Mouse (Mus musculus) cerebellum, adult 2 months (tissue): ENCODE results near the gene Teddm1a. TPM values are rescaled to one million over a fixed set of nuclear protein-coding genes. Genes with fewer than 3 reads are reported as not detected.
A peak's percentile ranks its signal among the peaks of the same experiment; 100 is the strongest.

ENCODE experiments used
- DNase-seq, 2 experiments: peaks; one replicate each; pipeline ENCODE4 v3.0.0; 2021
- H3K27ac ChIP-seq: fragments of 200-500 bp; 2 replicates; pipeline ENCODE4 v1.5.1; 2012; ENCODE audit warnings: low read length, control low read depth, inconsistent platforms; ENCODE audit not compliant: insufficient read depth
- H3K27me3 ChIP-seq: fragments of 200-500 bp; 2 replicates; pipeline ENCODE4 v1.6.1; 2012; ENCODE audit warnings: inconsistent platforms, mild to moderate bottlenecking, low read length, moderate library complexity; ENCODE audit not compliant: control insufficient read depth, insufficient read depth
- H3K4me1 ChIP-seq: fragments of 200-500 bp; 2 replicates; pipeline ENCODE4 v1.6.1; 2011; ENCODE audit warnings: low read length; ENCODE audit not compliant: control insufficient read depth, insufficient read depth
- H3K4me3 ChIP-seq: fragments of 200-500 bp; replicated peaks from 2 replicates; pipeline ENCODE3; 2011; ENCODE audit warnings: mild to moderate bottlenecking, low read depth, low read length, control low read depth; ENCODE audit not compliant: insufficient read depth
- CTCF ChIP-seq: fragments of 200-500 bp; IDR thresholded peaks from 2 replicates; pipeline ENCODE4 v1.5.1; 2011; ENCODE audit warnings: low read depth, mild to moderate bottlenecking, control low read depth, low read length, moderate library complexity, borderline replicate concordance; ENCODE audit not compliant: insufficient read depth
- POLR2A ChIP-seq: fragments of 200-500 bp; IDR thresholded peaks from 2 replicates; pipeline ENCODE4 v1.6.1; 2011; ENCODE audit warnings: low read length, control low read depth, borderline replicate concordance; ENCODE audit not compliant: insufficient read depth
- WGBS: fragments of 180-500 bp; shearing (Covaris S2); methylation state at CpG from one replicate; pipeline ENCODE4 v1.1.7; 2018; 5-methylcytosine and 5-hydroxymethylcytosine counted together
- polyA plus RNA-seq: library from polyadenylated mRNA; depleted of rRNA; stranded (reverse); fragments of >200 nt; gene quantifications from 2 replicates; pipeline ENCODE4 v1.2.3, GENCODE M21; 2012

Gene Teddm1a
- polyA plus RNA-seq, 1 experiment = not detected

DNA sequence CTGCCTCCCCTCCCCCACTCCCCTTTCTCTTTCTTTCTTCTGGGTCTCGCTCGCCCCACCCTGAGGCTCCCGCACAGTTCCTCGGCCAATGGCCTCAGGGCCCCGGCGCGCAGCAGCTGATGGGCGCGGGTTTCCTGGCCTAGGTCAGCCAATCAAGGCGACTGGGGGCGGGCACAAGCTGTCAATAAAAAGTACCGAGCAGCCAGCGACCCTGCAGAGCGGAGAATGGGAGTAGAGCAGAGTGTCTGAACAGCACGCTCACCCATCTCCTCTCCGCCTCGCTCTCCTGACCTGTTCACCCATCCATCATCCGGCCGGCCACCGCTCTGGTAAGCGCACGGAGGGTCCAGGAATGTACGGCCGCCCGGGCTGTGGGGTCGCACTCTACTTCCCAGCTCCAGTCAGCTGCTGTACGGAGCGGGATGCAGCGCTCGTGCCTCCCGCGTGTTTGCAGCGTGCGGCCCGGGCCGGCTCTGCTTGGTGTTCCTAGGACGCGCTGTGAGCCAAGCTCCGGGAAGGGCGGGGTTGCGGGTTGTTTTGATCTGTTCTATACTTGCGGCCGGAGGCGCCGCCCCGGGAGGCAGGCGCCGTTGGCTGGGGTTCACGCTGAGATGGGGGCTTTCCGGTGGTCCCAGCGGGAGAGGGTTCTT is 8.3 kb downstream of the Teddm1a start, which contains the start of the genes Glul and Teddm2:
Gene Glul (plus strand): TSS at position 214 of the 650 bp plus-strand sequence.
Gene Teddm2 (minus strand): TSS at position 498 of the 650 bp plus-strand sequence.
- peak within 1 kb of the TSS; percentile 73 for H3K4me3 ChIP-seq
- H3K4me1 ChIP-seq = no peaks in the 10 kb centered on the region
- no peaks in the 10 kb centered on the region for H3K27me3 ChIP-seq
- DNase-seq = peak; percentile 93 to 96
- peak within 1 kb of the TSS; percentile 52 for H3K27ac ChIP-seq
- TF ChIP-seq CTCF (no peak), POLR2A (peak; percentile 99)
- under 1% methylated on average over 51 of the region's 51 CpGs for WGBS

DNA sequence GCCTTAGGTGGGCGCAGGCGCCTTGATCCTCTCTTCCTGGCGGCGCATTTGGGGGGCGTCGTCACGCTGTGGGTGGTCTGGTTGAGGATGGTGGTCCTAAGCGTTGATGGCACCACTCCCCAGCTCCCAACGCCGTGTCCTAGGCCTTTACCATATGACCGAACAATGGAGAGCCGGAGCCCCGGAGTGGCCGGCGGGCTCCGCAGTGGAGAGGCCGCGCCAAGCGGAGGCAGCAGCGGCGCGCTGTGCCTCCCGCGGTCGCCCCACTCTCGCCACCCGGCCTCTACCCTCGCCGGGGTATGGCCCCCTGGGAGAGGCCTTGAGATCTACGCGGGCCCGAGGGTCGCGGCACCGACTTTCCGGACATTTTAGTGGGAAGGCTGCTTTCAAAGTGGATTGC is 8.8 kb downstream of the Teddm1a start:
- no peak for TF ChIP-seq CTCF
- no peaks in the 10 kb centered on the region for H3K4me1 ChIP-seq
- H3K27ac ChIP-seq = peak overlapping the region; percentile 37
- under 1% methylated on average over 36 of the region's 36 CpGs for WGBS
- H3K27me3 ChIP-seq = no peaks in the 10 kb centered on the region
- no peak for DNase-seq
- peak overlapping the region; percentile 73 for H3K4me3 ChIP-seq

DNA sequence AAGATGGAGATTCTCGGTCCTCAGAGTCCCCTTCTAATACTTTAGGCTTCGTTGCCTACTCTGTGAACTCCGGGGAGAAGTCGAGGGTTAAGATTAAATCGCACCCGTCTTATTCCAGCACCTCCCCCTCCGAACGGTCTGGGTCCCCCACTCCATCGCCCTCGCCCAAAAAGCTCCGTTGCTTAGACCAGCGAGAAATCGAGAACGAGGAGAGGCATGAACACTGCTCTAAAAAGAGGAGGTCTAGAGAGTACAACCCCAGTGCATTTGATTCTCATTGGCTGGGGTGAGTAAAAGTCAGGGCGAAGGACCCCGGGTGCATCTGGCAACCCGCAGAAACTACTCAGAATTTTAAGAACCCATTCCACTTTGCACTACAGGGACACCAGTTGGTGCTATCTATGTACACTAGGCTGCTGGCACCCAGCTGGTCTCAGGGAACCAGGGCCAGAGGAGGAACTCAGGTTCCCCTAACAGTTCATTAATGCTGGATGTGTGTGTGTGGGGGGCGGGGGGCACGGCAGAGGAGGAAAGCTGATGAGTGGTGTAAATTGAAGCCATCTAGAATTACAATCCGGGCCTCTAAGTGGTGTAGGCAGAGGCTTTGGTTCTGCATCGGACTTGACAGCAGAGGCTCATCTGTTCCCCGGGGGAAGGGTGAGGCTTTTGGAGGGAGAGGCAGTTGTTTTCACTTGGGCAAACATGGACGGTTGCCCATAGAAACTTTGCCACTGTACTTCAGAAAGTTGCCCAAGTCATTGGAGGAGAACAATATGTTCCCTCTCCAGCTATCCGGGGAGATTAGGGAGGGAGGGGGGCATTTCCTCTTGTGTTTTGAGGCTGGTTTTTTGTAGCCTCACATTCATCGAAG is 9.6 kb downstream of the Teddm1a start:
- Histone ChIP-seq H3K4me1 (no peaks in the 10 kb centered on the region), H3K4me3 (peak overlapping the region; percentile 73), H3K27me3 (no peaks in the 10 kb centered on the region), H3K27ac (peak overlapping the region; percentile 37; the same call in 1 of the 2 replicates)
- WGBS = 7% methylated on average over 25 of the region's 25 CpGs
- TF ChIP-seq CTCF = no peak
- no peak for TF ChIP-seq POLR2A
- peak; percentile 24 to 28 for DNase-seq

DNA sequence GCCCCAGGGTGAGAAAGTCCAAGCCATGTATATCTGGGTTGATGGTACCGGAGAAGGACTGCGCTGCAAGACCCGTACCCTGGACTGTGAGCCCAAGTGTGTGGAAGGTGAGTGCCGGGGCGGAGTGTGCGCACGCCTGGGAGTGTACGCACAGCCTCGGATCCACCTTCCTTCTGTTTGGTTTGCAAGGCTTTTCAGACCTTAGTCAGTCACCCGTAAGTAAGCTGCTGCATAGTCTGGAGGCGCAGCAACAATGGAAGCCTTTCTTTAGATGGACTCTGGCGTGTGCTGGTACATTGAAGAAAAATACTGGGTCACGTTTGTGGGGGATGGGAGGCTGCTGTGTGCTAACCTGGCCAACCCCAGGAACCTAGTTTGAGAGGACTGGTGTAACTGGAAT is 11.5 kb downstream of the Teddm1a start:
- WGBS = 75% methylated on average over 13 of the region's 13 CpGs
- peak overlapping the region; percentile 15; the same call in 1 of the 2 replicates for H3K27ac ChIP-seq
- TF ChIP-seq CTCF = no peak

DNA sequence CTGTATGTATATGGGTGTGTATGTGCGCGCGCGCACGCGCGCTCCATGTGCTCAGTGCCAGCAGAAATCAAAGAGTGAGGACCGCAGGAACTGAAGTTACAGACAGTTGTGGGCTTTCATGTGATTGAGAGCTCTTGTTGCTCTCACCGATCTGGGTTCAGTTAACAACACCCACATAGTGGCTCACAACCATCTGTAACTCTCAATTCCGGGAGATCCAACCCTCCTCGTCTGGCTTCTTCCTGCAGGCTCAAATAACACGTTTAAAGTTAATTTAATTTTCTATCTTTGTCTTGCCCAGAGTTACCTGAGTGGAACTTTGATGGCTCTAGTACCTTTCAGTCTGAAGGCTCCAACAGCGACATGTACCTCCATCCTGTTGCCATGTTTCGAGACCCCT is 12.7 kb downstream of the Teddm1a start:
- DNase-seq = no peak
- WGBS = 89% methylated on average over 14 of the region's 14 CpGs
- Histone ChIP-seq H3K4me1 (no peaks in the 10 kb centered on the region), H3K27me3 (no peaks in the 10 kb centered on the region), H3K4me3 (no peak overlapping the region), H3K27ac (no peak overlapping the region)
- TF ChIP-seq POLR2A (no peak), CTCF (no peak)

More for the DNA sequence above, 11.5 kb downstream of the Teddm1a start:
- no peak overlapping the region for H3K4me3 ChIP-seq
- no peaks in the 10 kb centered on the region for H3K27me3 ChIP-seq
- no peaks in the 10 kb centered on the region for H3K4me1 ChIP-seq
- DNase-seq = no peak

DNA sequence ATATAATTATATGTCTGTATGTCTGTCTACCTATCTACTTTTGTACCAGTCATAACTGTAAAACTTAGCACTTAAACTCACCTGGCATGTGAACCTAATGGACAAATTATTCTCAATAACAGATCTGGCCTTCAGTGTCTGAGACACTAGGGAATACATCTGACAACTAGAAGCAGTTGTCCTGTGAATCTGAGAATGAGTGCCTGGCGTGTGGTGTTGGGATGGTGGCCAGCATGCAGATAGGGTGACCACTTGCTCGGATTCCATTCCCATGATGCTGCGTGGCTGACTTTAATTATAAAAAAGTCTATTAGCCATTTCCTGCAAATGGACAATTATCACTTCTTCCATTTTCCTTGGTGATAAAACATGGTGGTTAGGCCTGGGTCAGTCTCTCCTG is 14.3 kb downstream of the Teddm1a start:
- H3K4me3 ChIP-seq = no peak overlapping the region
- 65% methylated on average over 3 of the region's 3 CpGs for WGBS
- TF ChIP-seq POLR2A (no peak), CTCF (no peak)
- H3K27me3 ChIP-seq = no peaks in the 10 kb centered on the region
- no peak overlapping the region for H3K27ac ChIP-seq
- H3K4me1 ChIP-seq = no peaks in the 10 kb centered on the region
- DNase-seq = no peak

- no peak overlapping the region for H3K27ac ChIP-seq
- H3K4me1 ChIP-seq = no peaks in the 10 kb centered on the region
- H3K4me3 ChIP-seq = no peak overlapping the region
- TF ChIP-seq CTCF = no peak
- no peak for DNase-seq
- H3K27me3 ChIP-seq = no peaks in the 10 kb centered on the region
- 81% methylated on average over 6 of the region's 6 CpGs for WGBS
Observed at GRCm38 (mm10) chr1:153908208-153908607, 16.7 kb downstream of the Teddm1a start.

GRCm38 (mm10) chr1:153908741-153909140 is 17.2 kb downstream of the Teddm1a start:
- TF ChIP-seq CTCF = no peak
- no peak for TF ChIP-seq POLR2A
- Histone ChIP-seq H3K27ac (no peak overlapping the region), H3K4me3 (no peak overlapping the region), H3K4me1 (no peaks in the 10 kb centered on the region), H3K27me3 (no peaks in the 10 kb centered on the region)
- DNase-seq = no peak
- 83% methylated on average over 4 of the region's 4 CpGs for WGBS
